Mouse (Mus musculus) lung, embryonic 14.5 days (tissue): ENCODE results near the gene Zfp865. TPM values are rescaled to one million over a fixed set of nuclear protein-coding genes. Genes with fewer than 3 reads are reported as not detected.

Experiments
- ATAC-seq: fragments of 200-750 bp; cut with Nextera tagmentation; 2 replicates; pipeline ENCODE4 v1.8.0; 2017; ENCODE audit warnings: mild to moderate bottlenecking, moderate TSS enrichment, moderate library complexity; ENCODE audit not compliant: insufficient read depth
- DNase-seq: peaks from one replicate; pipeline ENCODE4 v3.0.0-alpha.2; 2015
- H3K27ac ChIP-seq: fragments of 300-500 bp; sonication (generic); 2 replicates; pipeline ENCODE4 v1.5.1; 2014; ENCODE audit warnings: low read depth, mild to moderate bottlenecking, moderate library complexity
- H3K27me3 ChIP-seq: fragments of 300-500 bp; sonication (generic); 2 replicates; pipeline ENCODE4 v1.6.1; 2014; ENCODE audit warnings: low read length, control low read depth; ENCODE audit not compliant: insufficient read depth
- H3K36me3 ChIP-seq: fragments of 300-500 bp; sonication (generic); 2 replicates; pipeline ENCODE4 v1.6.1; 2014; ENCODE audit warnings: control low read depth; ENCODE audit not compliant: insufficient read depth
- H3K4me1 ChIP-seq: fragments of 300-500 bp; sonication (generic); 2 replicates; pipeline ENCODE4 v1.6.1; 2014; ENCODE audit warnings: antibody characterized with exemption, control low read depth; ENCODE audit not compliant: insufficient read depth
- H3K4me2 ChIP-seq: fragments of 300-500 bp; sonication (generic); 2 replicates; pipeline ENCODE4 v1.6.1; 2014; ENCODE audit warnings: mild to moderate bottlenecking
- H3K4me3 ChIP-seq: fragments of 300-500 bp; sonication (generic); 2 replicates; pipeline ENCODE4 v1.5.1; 2014; ENCODE audit warnings: low read depth, low read length
- H3K9ac ChIP-seq: fragments of 300-500 bp; sonication (generic); 2 replicates; pipeline ENCODE4 v1.6.1; 2014
- H3K9me3 ChIP-seq: fragments of 300-500 bp; sonication (generic); 2 replicates; pipeline ENCODE4 v1.6.1; 2016; ENCODE audit warnings: low read depth, low read length, control low read depth
- CTCF ChIP-seq: IDR thresholded peaks from 2 replicates; pipeline ENCODE4 v1.5.1; 2016; ENCODE audit warnings: antibody characterized with exemption, low read depth
- WGBS: fragments of 180-500 bp; shearing (Covaris S2); extraction: QIAGEN DNeasy Blood & Tissue Kit; methylation state at CpG from one replicate; pipeline ENCODE4 v1.1.7; 2014; 5-methylcytosine and 5-hydroxymethylcytosine counted together
- polyA plus RNA-seq: library from polyadenylated mRNA; unstranded; fragments of >200 nt; fragmentation: Nextera tagmentation; extraction: Ambion mirVana; gene quantifications from 2 replicates; pipeline ENCODE4 v1.2.1, GENCODE M21; 2014

Zfp865 gene
- polyA plus RNA-seq, 1 experiment from 2014 or later: 7.4 TPM

DNA sequence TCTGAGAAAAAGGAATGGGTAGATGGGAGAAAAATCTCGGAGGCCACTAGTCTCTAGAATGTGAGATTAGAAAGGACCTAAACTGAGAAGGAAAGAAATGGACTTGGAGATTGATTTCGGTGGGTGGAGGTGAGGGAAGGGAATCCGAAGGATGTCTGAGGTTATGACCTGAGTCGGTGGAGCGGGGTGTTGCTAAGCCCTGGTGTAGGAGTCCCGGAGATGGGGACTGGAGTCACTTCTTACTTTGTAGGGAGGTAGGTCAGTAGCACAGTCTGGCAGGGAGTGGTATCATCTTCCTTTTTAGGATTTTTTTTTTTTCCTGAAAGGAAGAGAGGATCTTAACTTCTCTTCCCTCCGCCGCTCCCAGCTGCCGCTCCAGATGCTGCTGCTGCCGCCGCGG lies 32.3 kb downstream of the Zfp865 start:
- 1% methylated on average over 12 of the region's 12 CpGs for WGBS
- ATAC-seq: no peak
- H3K4me3 ChIP-seq: peak overlapping the region; percentile 68
- peak; percentile 17 for DNase-seq
- H3K36me3 ChIP-seq: no peaks in the 10 kb centered on the region
- peak overlapping the region; percentile 78 for H3K4me2 ChIP-seq
- no peak overlapping the region; the same call in 1 of the 2 replicates for H3K27ac ChIP-seq
- H3K9ac ChIP-seq: peak overlapping the region; percentile 86
- H3K4me1 ChIP-seq: peaks cover 25% of the 10 kb centered on the region
- H3K27me3 ChIP-seq: peaks cover 58% of the 10 kb centered on the region
- TF ChIP-seq CTCF: no peak
- no peaks in the 10 kb centered on the region for H3K9me3 ChIP-seq

DNA sequence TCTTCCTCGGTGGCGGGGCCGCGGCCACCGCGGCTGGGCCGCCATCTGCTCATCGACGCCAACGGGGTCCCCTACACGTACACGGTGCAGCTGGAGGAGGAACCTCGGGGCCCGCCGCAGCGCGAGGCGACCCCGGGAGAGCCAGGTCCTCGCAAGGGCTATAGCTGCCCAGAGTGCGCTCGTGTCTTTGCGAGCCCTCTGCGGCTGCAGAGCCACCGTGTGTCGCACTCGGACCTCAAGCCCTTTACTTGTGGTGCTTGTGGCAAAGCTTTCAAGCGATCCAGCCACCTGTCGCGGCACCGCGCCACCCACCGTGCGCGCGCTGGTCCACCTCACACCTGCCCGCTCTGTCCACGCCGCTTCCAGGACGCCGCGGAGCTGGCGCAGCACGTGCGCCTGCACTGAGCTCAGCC lies 32.8 kb downstream of the Zfp865 start:
- Histone ChIP-seq H3K36me3 (no peaks in the 10 kb centered on the region), H3K4me3 (peak overlapping the region; percentile 68), H3K27me3 (peaks cover 63% of the 10 kb centered on the region), H3K4me1 (peaks cover 25% of the 10 kb centered on the region), H3K27ac (no peak overlapping the region), H3K4me2 (peak overlapping the region; percentile 78), H3K9me3 (no peaks in the 10 kb centered on the region), H3K9ac (peak overlapping the region; percentile 86)
- ATAC-seq (no peak), DNase-seq (no peak)
- no peak for TF ChIP-seq CTCF
- WGBS: 3% methylated on average over 45 of the region's 45 CpGs

DNA sequence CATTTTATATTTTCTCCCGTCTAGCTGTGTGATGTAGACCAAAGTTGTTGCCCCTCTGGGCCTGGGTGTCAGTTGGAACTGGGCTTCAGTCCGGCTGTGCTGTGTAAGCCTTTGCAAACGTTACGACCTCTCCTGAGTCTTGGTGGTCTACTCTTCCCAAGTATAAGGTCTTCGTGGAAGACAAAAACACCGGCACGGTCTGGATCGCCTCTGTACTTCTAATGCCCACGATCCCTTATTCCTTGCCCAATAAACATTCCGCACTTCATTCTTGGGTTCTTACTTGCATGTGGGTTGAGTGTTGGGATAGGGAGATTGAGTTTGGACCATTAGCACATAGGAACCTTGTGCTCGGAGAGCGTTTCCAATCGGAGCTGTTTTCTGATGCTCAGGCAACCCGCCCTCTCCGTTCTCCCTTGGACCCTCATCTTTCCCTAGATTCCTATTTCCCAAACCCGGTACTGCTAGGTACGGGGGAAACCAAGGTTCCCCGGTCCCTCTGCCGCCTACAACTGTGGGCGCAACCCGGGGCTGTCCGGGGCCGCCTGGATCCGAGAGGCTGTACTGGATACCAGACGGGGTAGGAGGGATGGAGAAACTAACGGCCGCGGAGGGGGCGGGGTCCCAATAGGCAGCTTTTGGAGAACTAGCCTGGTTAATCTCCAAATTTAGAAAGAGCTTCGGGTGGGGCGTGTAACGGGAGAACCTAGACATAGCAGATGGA lies 33.4 kb downstream of the Zfp865 start:
- DNase-seq: peak; percentile 36
- peaks cover 69% of the 10 kb centered on the region for H3K27me3 ChIP-seq
- peak overlapping the region; percentile 68 for H3K4me3 ChIP-seq
- H3K36me3 ChIP-seq: no peaks in the 10 kb centered on the region
- H3K9ac ChIP-seq: peak overlapping the region; percentile 86
- WGBS: 9% methylated on average over 32 of the region's 32 CpGs
- no peaks in the 10 kb centered on the region for H3K9me3 ChIP-seq
- H3K4me1 ChIP-seq: peaks cover 25% of the 10 kb centered on the region
- TF ChIP-seq CTCF: no peak
- ATAC-seq: no peak
- no peak overlapping the region for H3K27ac ChIP-seq
- peak overlapping the region; percentile 78 for H3K4me2 ChIP-seq

DNA sequence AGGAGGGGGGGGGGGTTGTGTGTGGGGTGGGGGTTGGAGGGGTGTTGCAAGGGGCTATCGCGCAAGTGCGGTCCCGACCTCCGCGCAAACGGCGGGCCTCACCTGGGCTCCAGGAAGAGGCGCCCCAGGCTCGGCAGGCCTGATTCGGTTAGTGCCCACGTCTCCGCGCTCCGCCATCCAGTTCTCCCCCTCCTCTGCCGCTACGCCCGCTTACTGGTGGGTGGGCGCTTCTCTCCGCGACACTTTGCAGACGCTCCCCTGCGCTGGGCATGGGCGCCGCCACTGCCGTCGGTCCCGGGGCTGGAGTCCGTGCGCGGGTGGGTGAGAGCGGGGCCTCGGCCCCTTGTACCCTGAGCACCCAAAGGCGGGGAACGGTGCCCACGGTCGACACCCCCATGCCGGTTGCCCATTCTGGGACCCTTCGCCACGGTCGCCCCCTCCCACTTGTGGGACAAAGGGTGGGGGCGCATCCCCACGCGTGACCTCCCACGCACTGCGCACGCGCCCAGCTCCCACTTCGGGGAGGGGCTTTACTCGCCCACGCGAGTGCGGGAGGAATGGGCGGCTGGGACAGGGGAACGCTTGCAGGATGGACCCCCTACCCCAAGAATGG lies 36.6 kb downstream of the Zfp865 start:
- peak overlapping the region; percentile 50 for H3K4me3 ChIP-seq
- peak overlapping the region; percentile 57 for H3K9ac ChIP-seq
- H3K27me3 ChIP-seq: peaks cover 67% of the 10 kb centered on the region
- no peaks in the 10 kb centered on the region for H3K9me3 ChIP-seq
- no peaks in the 10 kb centered on the region for H3K36me3 ChIP-seq
- no peak overlapping the region for H3K27ac ChIP-seq
- 1% methylated on average over 55 of the region's 55 CpGs for WGBS
- peak; percentile 32 for DNase-seq
- no peak for TF ChIP-seq CTCF
- H3K4me2 ChIP-seq: peak overlapping the region; percentile 74
- H3K4me1 ChIP-seq: peaks cover 22% of the 10 kb centered on the region; the same call in 1 of the 2 replicates
- no peak for ATAC-seq

DNA sequence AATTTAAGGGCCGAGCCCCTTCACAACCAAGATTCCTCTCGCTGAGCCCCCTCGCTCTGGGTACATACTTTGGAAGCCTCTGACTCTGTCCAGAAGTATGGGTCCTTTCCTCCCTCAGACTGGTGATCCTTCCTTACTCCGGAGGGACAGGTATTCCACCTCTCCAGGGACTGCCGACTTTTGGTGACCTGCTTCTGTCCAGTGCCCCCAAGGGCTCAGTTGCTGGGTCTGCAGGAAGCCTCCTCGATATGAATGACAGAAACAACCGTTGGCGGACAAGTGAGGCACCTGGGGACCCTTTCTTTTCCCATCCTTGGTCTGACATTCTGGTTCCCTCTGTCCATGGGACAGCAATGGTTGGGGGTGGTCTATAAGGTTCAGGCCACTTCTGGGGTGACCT lies 37.2 kb downstream of the Zfp865 start:
- TF ChIP-seq CTCF: no peak
- DNase-seq (no peak), ATAC-seq (no peak)
- H3K9me3 ChIP-seq: no peaks in the 10 kb centered on the region
- peaks cover 62% of the 10 kb centered on the region for H3K27me3 ChIP-seq
- no peak overlapping the region for H3K27ac ChIP-seq
- peak overlapping the region; percentile 57 for H3K9ac ChIP-seq
- WGBS: 29% methylated on average over 8 of the region's 8 CpGs
- H3K4me2 ChIP-seq: peak overlapping the region; percentile 74
- peaks cover 18% of the 10 kb centered on the region; the same call in 1 of the 2 replicates for H3K4me1 ChIP-seq
- H3K36me3 ChIP-seq: no peaks in the 10 kb centered on the region
- peak overlapping the region; percentile 50 for H3K4me3 ChIP-seq

DNA sequence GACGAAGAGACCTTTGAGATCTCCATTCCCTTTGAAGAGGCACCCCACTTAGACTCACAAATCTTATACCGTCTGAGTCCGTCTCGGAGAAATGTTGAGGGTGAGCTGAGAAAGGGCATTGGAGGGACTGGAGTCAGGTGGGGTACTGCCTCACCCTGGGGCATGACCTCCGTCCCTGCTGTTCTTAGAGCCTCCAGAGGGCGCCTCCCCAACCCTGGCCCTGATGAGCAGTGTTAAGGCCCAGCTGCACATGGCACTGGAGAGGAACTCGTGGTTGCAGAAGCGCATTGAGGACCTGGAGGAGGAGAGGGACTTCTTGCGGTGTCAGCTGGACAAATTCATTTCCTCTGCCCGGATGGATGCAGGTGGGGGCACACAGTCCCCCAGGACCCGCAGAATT lies 37.6 kb downstream of the Zfp865 start:
- no peak overlapping the region for H3K9ac ChIP-seq
- H3K27ac ChIP-seq: no peak overlapping the region
- H3K4me2 ChIP-seq: no peak overlapping the region; the same call in 1 of the 2 replicates
- peaks cover 59% of the 10 kb centered on the region for H3K27me3 ChIP-seq
- H3K4me1 ChIP-seq: peaks cover 16% of the 10 kb centered on the region; the same call in 1 of the 2 replicates
- no peaks in the 10 kb centered on the region for H3K36me3 ChIP-seq
- peak overlapping the region; percentile 50; the same call in 1 of the 2 replicates for H3K4me3 ChIP-seq
- DNase-seq (no peak), ATAC-seq (no peak)
- no peaks in the 10 kb centered on the region for H3K9me3 ChIP-seq
- TF ChIP-seq CTCF: peak; percentile 29
- WGBS: 36% methylated on average over 11 of the region's 11 CpGs

DNA sequence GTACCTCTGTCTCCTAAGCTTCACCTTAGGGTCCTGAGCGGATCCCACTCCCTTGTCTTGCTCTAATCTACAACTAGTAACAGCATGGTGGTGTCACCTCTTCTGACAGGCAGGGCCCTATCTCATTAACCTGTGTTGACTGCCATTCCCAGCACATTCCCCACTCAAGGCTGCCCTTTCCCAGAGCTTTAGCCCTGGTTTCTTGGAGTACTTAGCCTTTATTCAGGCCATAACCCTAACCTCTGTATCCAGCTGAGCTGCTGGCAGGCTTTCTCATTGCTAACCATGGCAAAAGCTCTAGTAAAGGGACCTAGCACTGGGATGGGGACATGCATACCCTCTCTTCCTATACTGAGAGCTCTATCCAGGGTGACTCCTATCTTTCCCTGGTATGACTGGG lies 38.5 kb downstream of the Zfp865 start:
- H3K4me2 ChIP-seq: no peak overlapping the region
- no peak overlapping the region for H3K27ac ChIP-seq
- WGBS: 89% methylated on average over 1 of the region's 1 CpGs
- peaks cover 51% of the 10 kb centered on the region for H3K27me3 ChIP-seq
- ATAC-seq: no peak
- no peak for DNase-seq
- no peaks in the 10 kb centered on the region for H3K9me3 ChIP-seq
- no peak for TF ChIP-seq CTCF
- H3K36me3 ChIP-seq: no peaks in the 10 kb centered on the region
- no peak overlapping the region for H3K4me3 ChIP-seq
- no peak overlapping the region for H3K9ac ChIP-seq
- peaks cover 10% of the 10 kb centered on the region; the same call in 1 of the 2 replicates for H3K4me1 ChIP-seq
